Mouse (Mus musculus) lung, postnatal 0 days (tissue): ENCODE results near the gene Nek1.

Source experiments
- CTCF ChIP-seq: IDR thresholded peaks from 2 replicates; pipeline ENCODE4 v1.5.1; 2016; ENCODE audit warnings: antibody characterized with exemption, mild to moderate bottlenecking
- EP300 ChIP-seq: IDR thresholded peaks from 2 replicates; pipeline ENCODE4 v1.6.1; 2016; ENCODE audit warnings: antibody characterized with exemption, mild to moderate bottlenecking, control low read depth

GRCm38 (mm10) chr8:61177680-61178593 is 184.9 kb downstream of the Nek1 start:
- no peak for TF ChIP-seq EP300
- no peak for TF ChIP-seq CTCF
